Mouse (Mus musculus) limb, embryonic 12.5 days (tissue): Measurements from ENCODE around the gene Senp6. TPM values are rescaled to one million over a fixed set of nuclear protein-coding genes. Genes with fewer than 3 reads are reported as not detected.
"Not testable (repeated sequence)": the region's sequence is repeated elsewhere in the genome, so short reads cannot be mapped to it uniquely, and the experiment has no call there.

Source experiments
- ATAC-seq: fragments of 200-750 bp; cut with Nextera tagmentation; 2 replicates; pipeline ENCODE4 v1.8.0; 2017; ENCODE audit warnings: low read depth, moderate TSS enrichment; ENCODE audit not compliant: insufficient number of reproducible peaks, insufficient read depth, low FRiP score, low TSS enrichment
- H3K27ac ChIP-seq: fragments of 300-500 bp; sonication (generic); 2 replicates; pipeline ENCODE4 v1.5.1; 2016; ENCODE audit warnings: mild to moderate bottlenecking, moderate library complexity
- H3K27me3 ChIP-seq: fragments of 300-500 bp; sonication (generic); 2 replicates; pipeline ENCODE4 v1.6.1; 2016; ENCODE audit warnings: mild to moderate bottlenecking, moderate library complexity
- H3K36me3 ChIP-seq: fragments of 300-500 bp; sonication (generic); 2 replicates; pipeline ENCODE4 v1.6.1; 2016; ENCODE audit warnings: mild to moderate bottlenecking, moderate library complexity
- H3K4me1 ChIP-seq: fragments of 300-500 bp; sonication (generic); replicated peaks from 2 replicates; pipeline ENCODE4 v1.6.1; 2016
- H3K4me2 ChIP-seq: fragments of 300-500 bp; sonication (generic); 2 replicates; pipeline ENCODE4 v1.6.1; 2016; ENCODE audit warnings: mild to moderate bottlenecking, moderate library complexity
- H3K4me3 ChIP-seq: fragments of 300-500 bp; sonication (generic); replicated peaks from 2 replicates; pipeline ENCODE4 v1.5.1; 2016; ENCODE audit warnings: mild to moderate bottlenecking
- H3K9ac ChIP-seq: fragments of 300-500 bp; sonication (generic); replicated peaks from 2 replicates; pipeline ENCODE4 v1.6.1; 2016; ENCODE audit warnings: mild to moderate bottlenecking, moderate library complexity
- H3K9me3 ChIP-seq: fragments of 300-500 bp; sonication (generic); 2 replicates; pipeline ENCODE4 v1.6.1; 2016; ENCODE audit warnings: mild to moderate bottlenecking, moderate library complexity
- WGBS: fragments of 180-500 bp; shearing (Covaris S2); methylation state at CpG from one replicate; pipeline ENCODE4 v1.1.7; 2016; 5-methylcytosine and 5-hydroxymethylcytosine counted together
- polyA plus RNA-seq: library from polyadenylated mRNA; unstranded; fragments of >200 nt; fragmentation: Nextera tagmentation; extraction: Ambion mirVana; gene quantifications from 2 replicates; pipeline ENCODE4 v1.2.1, GENCODE M21; 2016

Senp6 gene
- polyA plus RNA-seq, 1 experiment from 2014 or later: 72.9 TPM

DNA sequence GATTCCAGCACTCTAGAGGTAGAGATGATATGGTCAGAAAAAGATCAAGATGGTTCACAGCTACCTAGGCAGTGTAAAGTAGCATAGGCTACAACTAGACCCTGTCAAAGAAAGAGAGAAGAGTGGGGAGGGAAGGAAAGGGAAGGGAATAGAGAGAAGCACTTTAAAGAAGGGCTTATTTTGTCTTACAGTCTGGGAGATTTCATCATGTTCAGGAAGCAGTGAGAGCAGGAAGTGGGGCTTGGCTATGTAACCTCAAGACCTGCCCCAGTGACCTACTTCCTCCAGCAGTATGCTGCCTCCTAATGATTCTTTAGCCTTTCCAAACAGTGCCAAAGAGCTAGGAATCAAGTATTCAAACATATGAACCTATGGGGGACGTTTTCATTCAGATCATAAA is 14.2 kb downstream of the Senp6 start:
- H3K4me3 ChIP-seq: no peak overlapping the region
- 76% methylated on average over 1 of the region's 1 CpGs for WGBS
- no peaks in the 10 kb centered on the region for H3K27me3 ChIP-seq
- H3K9me3 ChIP-seq: no peaks in the 10 kb centered on the region
- no peak overlapping the region for H3K4me2 ChIP-seq
- H3K36me3 ChIP-seq: peaks cover 9% of the 10 kb centered on the region; the same call in 1 of the 2 replicates
- no peak overlapping the region for H3K9ac ChIP-seq
- H3K4me1 ChIP-seq: peaks cover 16% of the 10 kb centered on the region; the same call in 1 of the 2 replicates
- ATAC-seq: no peak
- H3K27ac ChIP-seq: no peak overlapping the region

DNA sequence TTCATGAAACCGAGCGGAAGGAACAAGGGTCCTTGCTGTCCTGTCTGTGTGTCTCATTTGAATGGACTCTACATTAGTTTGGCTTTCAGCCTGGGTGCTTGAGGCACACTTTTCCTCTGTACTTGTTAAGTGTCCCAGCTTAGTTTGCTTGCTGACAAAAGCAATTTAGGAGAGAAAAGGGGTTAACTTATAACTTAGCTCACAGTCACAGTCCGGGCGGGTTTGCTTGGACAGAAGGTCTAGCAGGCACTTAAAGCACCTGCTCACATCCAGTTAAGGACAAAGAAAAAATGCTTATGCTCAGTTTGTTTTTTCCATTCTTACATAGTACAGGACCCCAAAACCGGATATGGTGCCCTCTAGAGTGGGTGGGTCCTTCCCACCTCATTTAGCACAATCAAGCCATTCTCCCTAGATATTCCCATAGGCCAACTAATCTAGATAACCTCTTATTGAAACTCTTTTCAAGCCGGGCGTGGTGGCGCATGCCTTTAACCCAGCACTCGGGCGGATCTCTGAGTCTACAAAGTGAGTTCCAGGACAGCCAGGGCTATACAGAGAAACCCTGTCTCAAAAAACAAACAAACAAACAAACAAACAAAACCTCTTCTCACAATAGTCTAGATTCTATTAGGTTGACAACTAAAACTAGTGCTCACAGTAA is 17.9 kb downstream of the Senp6 start:
- Histone ChIP-seq H3K9me3 (no peaks in the 10 kb centered on the region), H3K36me3 (peaks cover 6% of the 10 kb centered on the region; the same call in 1 of the 2 replicates), H3K9ac (no peak overlapping the region), H3K4me1 (peaks cover 16% of the 10 kb centered on the region; the same call in 1 of the 2 replicates), H3K4me3 (no peak overlapping the region), H3K27me3 (no peaks in the 10 kb centered on the region), H3K27ac (no peak overlapping the region), H3K4me2 (no peak overlapping the region)
- WGBS: 84% methylated on average over 10 of the region's 10 CpGs
- no peak for ATAC-seq

DNA sequence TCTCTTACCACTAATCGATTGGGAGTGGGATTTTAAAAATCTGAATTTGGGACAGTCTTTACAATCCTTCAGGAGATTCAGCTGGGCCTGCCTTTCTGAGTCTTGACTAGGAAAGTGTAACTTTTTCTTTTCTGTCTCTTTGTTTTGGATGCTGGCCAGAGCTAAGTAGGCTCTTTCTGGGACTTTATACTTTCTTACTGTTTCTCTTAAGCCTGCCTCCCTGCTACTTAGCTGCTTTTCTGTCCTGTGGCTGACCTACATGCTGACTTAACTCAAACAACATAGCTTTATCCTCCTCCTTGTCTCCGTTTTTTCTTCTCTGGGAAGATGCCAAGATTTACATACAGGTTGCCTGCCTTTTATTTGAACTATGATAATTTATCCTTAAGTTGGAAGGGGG is 19.0 kb downstream of the Senp6 start:
- peak overlapping the region; percentile 25; the same call in 1 of the 2 replicates for H3K27ac ChIP-seq
- H3K4me3 ChIP-seq: no peak overlapping the region
- no peaks in the 10 kb centered on the region for H3K9me3 ChIP-seq
- no peak overlapping the region for H3K4me2 ChIP-seq
- 77% methylated on average over 2 of the region's 2 CpGs for WGBS
- ATAC-seq: no peak
- H3K9ac ChIP-seq: no peak overlapping the region
- H3K4me1 ChIP-seq: peaks cover 16% of the 10 kb centered on the region; the same call in 1 of the 2 replicates
- no peaks in the 10 kb centered on the region for H3K36me3 ChIP-seq
- H3K27me3 ChIP-seq: no peaks in the 10 kb centered on the region

DNA sequence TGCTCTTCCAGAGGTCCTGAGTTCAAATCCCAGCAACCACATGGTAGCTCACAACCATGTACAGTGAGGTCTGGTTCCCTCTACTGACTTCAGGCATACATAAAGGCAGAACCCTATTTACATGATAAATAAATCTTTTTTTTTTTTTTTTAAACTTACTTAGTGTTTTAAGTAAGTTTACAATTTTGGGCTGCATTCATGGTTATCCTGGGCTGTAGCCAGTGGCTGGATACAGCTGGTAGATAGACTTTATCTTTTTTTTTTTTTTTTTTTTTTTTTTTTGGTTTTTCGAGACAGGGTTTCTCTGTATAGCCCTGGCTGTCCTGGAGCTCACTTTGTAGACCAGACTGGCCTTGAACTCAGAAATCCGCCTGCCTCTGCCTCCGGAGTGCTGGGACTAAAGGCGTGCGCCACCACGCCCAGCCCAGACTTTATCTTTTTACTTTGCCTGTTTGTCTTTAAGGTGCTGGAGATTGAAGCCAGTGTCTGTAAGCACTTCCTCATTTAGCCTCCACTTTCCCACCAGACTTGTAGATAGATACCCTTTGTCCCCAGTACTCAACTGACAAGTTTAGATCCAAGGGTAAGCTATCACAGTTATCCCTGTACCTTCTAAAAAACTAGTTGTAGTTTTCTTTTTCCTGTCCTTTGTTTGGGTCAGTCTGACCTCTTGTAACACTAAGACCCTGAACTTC is 19.7 kb downstream of the Senp6 start:
- H3K4me3 ChIP-seq, H3K27me3 ChIP-seq, H3K9me3 ChIP-seq, H3K9ac ChIP-seq, H3K27ac ChIP-seq, ATAC-seq, H3K4me2 ChIP-seq, H3K36me3 ChIP-seq: not testable (repeated sequence)
- WGBS: 89% methylated on average over 5 of the region's 6 CpGs
- H3K4me1 ChIP-seq: peaks cover 16% of the 10 kb centered on the region; the same call in 1 of the 2 replicates

DNA sequence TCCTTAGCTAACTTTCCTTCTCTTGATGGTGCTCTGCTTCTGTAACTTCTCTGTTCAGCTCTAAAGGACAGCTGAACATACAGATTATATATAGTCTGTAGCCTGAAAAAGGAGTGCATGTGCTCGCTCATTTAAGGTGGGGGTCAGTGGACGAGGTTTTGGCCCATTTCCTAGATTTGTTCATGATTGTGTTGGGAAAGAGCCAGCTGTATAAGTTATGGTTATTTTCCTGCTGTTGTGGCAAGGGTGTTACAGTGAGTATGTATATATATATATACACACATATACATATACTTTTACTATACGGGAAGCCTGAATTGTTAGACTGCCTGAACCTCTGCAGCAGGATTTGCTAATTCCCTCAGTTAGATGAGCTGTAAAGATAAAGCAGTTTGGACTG is 22.7 kb downstream of the Senp6 start:
- Histone ChIP-seq H3K4me2 (no peak overlapping the region), H3K4me3 (no peak overlapping the region), H3K36me3 (no peaks in the 10 kb centered on the region; the same call in 1 of the 2 replicates), H3K4me1 (peaks cover 14% of the 10 kb centered on the region; the same call in 1 of the 2 replicates), H3K9ac (no peak overlapping the region), H3K9me3 (no peaks in the 10 kb centered on the region), H3K27ac (no peak overlapping the region), H3K27me3 (no peaks in the 10 kb centered on the region)
- WGBS: 82% methylated on average over 3 of the region's 3 CpGs
- no peak for ATAC-seq

DNA sequence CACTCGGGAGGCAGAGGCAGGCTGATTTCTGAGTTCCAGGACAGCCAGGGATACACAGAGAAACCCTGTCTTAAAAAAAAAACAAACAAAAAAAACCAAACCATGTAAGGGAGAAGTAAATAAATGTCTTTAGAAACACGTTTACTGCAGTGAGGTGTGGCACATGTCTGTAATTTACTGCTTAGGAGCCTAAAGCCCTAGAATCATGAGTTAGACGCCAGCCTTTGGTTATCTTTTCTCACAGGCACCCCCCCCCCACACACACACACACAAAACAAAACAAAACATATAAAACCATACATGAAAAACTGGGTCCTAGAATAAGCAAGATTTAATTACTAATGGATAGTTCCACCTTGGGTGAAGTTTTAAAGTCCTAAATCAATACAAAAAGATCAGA is 29.6 kb downstream of the Senp6 start:
- Histone ChIP-seq H3K27ac (no peak overlapping the region), H3K9ac (no peak overlapping the region), H3K9me3 (no peaks in the 10 kb centered on the region), H3K4me1 (no peaks in the 10 kb centered on the region), H3K4me3 (no peak overlapping the region), H3K4me2 (no peak overlapping the region), H3K36me3 (peaks cover 19% of the 10 kb centered on the region), H3K27me3 (no peaks in the 10 kb centered on the region)
- 68% methylated on average over 3 of the region's 3 CpGs for WGBS
- ATAC-seq: no peak

DNA sequence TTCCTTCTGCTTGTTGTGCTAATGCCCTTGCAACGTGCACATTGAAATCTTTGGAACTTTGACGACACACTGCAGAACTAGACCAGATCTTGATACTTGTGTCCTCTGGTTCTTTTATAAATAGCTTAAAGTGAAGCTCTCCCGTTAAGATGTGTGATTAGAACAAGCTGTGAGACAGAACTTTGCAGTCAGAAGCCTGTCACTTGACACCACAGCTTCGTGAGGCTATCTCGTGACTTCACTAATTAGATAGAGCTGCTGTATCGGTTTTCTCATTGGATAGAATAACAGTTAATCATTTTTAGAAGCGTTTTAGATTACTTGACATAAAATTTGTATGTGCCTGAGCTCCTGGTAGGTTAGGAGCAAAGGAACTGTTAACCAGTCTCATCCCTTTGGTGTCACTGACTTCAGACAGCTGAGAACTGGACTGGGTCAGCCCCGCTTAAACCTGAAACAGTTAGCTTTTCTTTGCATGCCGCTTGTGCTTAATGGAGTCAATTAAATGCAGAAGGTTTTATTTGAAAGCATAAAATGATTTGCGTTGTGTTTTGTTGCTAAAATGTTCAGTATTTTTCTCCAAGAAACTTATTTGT is 79.4 kb downstream of the Senp6 start:
- H3K4me2 ChIP-seq: no peak overlapping the region
- H3K4me1 ChIP-seq: 0 out of 2 replicates have a peak, but pooled peaks cover 4% of the 10 kb centered on the region
- H3K36me3 ChIP-seq: peaks cover 56% of the 10 kb centered on the region
- no peak overlapping the region for H3K4me3 ChIP-seq
- no peak overlapping the region for H3K27ac ChIP-seq
- ATAC-seq: no peak
- no peaks in the 10 kb centered on the region for H3K9me3 ChIP-seq
- H3K9ac ChIP-seq: no peak overlapping the region
- 22% methylated on average over 10 of the region's 10 CpGs for WGBS
- H3K27me3 ChIP-seq: no peaks in the 10 kb centered on the region

DNA sequence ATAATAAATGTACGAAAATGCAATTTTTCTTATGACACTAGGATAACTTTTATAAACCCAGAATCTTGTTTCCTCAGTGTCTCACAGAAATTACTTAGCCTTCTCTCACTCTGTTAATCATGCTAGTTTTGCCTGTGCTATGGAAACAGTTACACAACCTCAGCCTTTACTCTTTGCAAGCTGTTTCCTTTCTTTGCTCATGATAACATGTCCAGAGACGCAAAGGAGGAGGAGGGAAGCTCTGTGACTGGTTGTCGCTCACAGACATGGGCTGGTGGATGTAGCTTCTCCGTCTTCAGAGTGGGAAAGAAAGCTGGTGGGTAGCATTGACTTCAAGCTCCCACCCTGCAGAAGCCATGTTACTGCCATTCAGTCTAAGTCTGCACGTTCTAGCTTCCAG is 82.9 kb downstream of the Senp6 start:
- H3K27me3 ChIP-seq: no peaks in the 10 kb centered on the region
- H3K36me3 ChIP-seq: peaks cover 39% of the 10 kb centered on the region
- 89% methylated on average over 5 of the region's 5 CpGs for WGBS
- no peak overlapping the region for H3K4me3 ChIP-seq
- H3K4me1 ChIP-seq: 0 out of 2 replicates have a peak, but pooled peaks cover 4% of the 10 kb centered on the region
- H3K9me3 ChIP-seq: no peaks in the 10 kb centered on the region
- no peak overlapping the region for H3K4me2 ChIP-seq
- no peak overlapping the region for H3K9ac ChIP-seq
- ATAC-seq: no peak
- no peak overlapping the region for H3K27ac ChIP-seq

DNA sequence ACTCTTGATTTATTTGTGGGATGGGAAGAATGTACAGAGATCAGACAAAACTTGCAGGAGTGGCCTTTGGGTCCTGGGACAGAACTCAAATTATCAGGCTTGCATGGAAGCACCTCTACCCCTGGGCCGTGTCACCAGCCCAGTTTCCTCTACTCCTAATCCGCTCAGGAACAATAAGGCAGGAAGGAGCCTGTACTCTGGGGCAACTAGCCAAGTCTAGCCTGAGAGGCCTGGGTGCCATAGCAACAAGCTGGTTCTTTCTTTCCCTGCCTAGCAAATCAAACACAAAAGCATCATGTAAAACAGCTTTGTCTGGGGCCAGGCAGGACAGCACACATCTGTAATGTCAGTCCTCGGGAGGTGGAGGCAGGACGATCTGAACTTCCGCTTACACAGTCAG is 88.6 kb downstream of the Senp6 start:
- 84% methylated on average over 5 of the region's 5 CpGs for WGBS
- no peak overlapping the region for H3K27ac ChIP-seq
- H3K4me2 ChIP-seq: no peak overlapping the region
- H3K36me3 ChIP-seq: peaks cover 14% of the 10 kb centered on the region
- no peak overlapping the region for H3K9ac ChIP-seq
- H3K4me3 ChIP-seq: no peak overlapping the region
- no peak; the same call in 1 of the 2 replicates for ATAC-seq
- no peaks in the 10 kb centered on the region for H3K4me1 ChIP-seq
- H3K9me3 ChIP-seq: no peaks in the 10 kb centered on the region
- H3K27me3 ChIP-seq: no peaks in the 10 kb centered on the region

DNA sequence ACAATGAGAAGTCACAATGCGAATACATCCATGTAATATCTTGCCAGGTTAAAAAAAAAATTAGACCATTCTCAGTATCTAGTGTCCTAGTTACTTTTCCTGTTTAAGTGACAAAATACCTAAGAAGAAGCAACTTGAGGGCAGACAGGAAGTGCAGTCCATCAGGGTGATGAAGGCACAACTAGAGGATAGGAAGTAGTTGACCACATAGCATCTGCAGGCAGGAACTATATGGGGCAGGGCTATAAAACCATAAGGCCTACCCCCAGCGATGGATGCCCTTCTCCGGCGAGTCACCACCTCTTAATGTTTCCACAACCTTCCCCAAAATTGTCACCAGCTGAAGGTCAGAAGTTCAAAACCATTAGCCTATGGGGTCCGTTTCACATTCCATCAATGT is 90.1 kb downstream of the Senp6 start:
- H3K4me1 ChIP-seq: no peaks in the 10 kb centered on the region
- no peak overlapping the region for H3K27ac ChIP-seq
- H3K4me2 ChIP-seq: no peak overlapping the region
- 55% methylated on average over 5 of the region's 5 CpGs for WGBS
- H3K36me3 ChIP-seq: peaks cover 12% of the 10 kb centered on the region
- no peak overlapping the region for H3K9ac ChIP-seq
- no peak overlapping the region for H3K4me3 ChIP-seq
- no peaks in the 10 kb centered on the region for H3K9me3 ChIP-seq
- no peak for ATAC-seq
- no peaks in the 10 kb centered on the region for H3K27me3 ChIP-seq

DNA sequence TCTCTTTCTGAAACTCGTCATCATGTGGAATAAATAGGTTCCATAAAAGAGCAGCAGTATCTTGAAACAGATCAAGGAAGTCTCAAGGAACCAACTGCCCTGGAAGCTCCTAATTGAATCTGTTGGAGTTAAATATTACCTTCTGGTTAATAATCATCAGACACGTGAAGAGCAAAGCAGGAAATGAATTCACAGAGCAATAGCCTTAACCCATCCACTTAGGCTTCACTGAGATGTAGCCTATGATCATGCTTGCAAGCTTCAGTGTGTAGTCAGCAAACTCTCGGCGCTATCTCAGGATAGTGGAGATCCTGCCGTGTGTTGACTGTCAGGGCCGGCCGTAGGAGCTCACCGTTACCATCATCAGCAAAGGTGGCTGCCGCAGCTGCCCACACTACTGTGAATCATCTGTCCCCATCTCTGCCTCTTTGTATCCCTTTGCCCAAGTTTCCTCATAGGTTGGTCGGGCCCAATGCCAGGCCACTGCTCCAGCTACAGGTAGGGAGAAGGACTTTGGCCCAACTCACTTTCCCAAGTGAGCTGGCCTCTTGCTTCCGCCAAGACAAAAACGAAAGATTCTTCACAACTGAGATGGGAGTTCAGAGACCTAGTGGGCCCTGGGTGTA is 91.2 kb downstream of the Senp6 start:
- no peak overlapping the region for H3K27ac ChIP-seq
- WGBS: 92% methylated on average over 12 of the region's 12 CpGs
- H3K9me3 ChIP-seq: no peaks in the 10 kb centered on the region
- H3K4me2 ChIP-seq: no peak overlapping the region
- no peaks in the 10 kb centered on the region for H3K27me3 ChIP-seq
- H3K36me3 ChIP-seq: peaks cover 2% of the 10 kb centered on the region
- H3K4me3 ChIP-seq: no peak overlapping the region
- H3K4me1 ChIP-seq: no peaks in the 10 kb centered on the region
- H3K9ac ChIP-seq: no peak overlapping the region
- ATAC-seq: no peak
